Mouse (Mus musculus) testis, adult 2 months (tissue): ENCODE data around the gene Rps27rt. TPM values are rescaled to one million over a fixed set of nuclear protein-coding genes. Genes with fewer than 3 reads are reported as not detected.
"Not testable (repeated sequence)": the region's sequence is repeated elsewhere in the genome, so short reads cannot be mapped to it uniquely, and the experiment has no call there.

Source experiments
- H3K27ac ChIP-seq: fragments of 200-500 bp; 2 replicates; pipeline ENCODE4 v1.5.1; 2012; ENCODE audit warnings: low read depth, low read length; ENCODE audit not compliant: control insufficient read depth, insufficient read depth
- H3K27me3 ChIP-seq: fragments of 200-500 bp; 2 replicates; pipeline ENCODE4 v1.6.1; 2012; ENCODE audit warnings: mild to moderate bottlenecking, low read length, moderate library complexity; ENCODE audit not compliant: control insufficient read depth, insufficient read depth
- H3K36me3 ChIP-seq: fragments of 200-500 bp; 2 replicates; pipeline ENCODE4 v1.6.1; 2012; ENCODE audit warnings: mild to moderate bottlenecking, low read length; ENCODE audit not compliant: control insufficient read depth, insufficient read depth
- H3K4me1 ChIP-seq: fragments of 200-500 bp; 2 replicates; pipeline ENCODE4 v1.6.1; 2012; ENCODE audit warnings: low read length; ENCODE audit not compliant: control insufficient read depth, insufficient read depth
- H3K4me3 ChIP-seq: fragments of 200-500 bp; 2 replicates; pipeline ENCODE4 v1.5.1; 2012; ENCODE audit warnings: low read depth, mild to moderate bottlenecking, low read length, moderate library complexity, mixed read lengths; ENCODE audit not compliant: control insufficient read depth
- CTCF ChIP-seq: fragments of 200-500 bp; IDR thresholded peaks from 2 replicates; pipeline ENCODE4 v1.5.1; 2012; ENCODE audit warnings: low read depth, mild to moderate bottlenecking, inconsistent platforms, low read length, moderate library complexity; ENCODE audit not compliant: control insufficient read depth, insufficient read depth, insufficient replicate concordance
- POLR2A ChIP-seq: fragments of 200-500 bp; IDR thresholded peaks from 2 replicates; pipeline ENCODE4 v1.6.1; 2012; ENCODE audit warnings: low read depth, mild to moderate bottlenecking, inconsistent platforms, low read length, moderate library complexity; ENCODE audit not compliant: control insufficient read depth
- polyA plus RNA-seq: library from polyadenylated mRNA; depleted of rRNA; stranded (reverse); fragments of >200 nt; gene quantifications from 2 replicates; pipeline ENCODE4 v1.2.3, GENCODE M21; 2012

Gene Rps27rt
- polyA plus RNA-seq, 1 experiment = 25.9 TPM

DNA sequence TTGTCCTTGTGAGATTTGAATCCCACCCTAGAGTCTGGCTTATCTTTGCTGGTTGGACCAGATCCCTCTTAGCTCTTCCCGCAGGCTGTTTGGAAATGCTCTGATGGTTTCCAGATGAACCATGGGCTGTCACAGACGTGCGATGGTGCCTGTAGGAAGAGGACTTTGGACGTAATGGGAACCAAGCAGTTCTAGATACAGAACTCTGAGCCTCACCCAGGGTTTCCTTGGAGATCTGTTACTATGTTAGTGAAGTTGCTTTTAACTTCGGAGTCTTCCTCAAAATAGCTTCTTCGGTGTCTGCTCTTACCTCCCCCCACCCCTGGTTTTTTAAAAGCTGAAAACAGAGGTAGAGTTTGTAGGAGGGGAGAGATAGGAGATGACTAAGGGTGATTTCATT is 2.6 kb downstream of the Rps27rt start:
- no peak overlapping the region for H3K27ac ChIP-seq
- no peaks in the 10 kb centered on the region for H3K36me3 ChIP-seq
- TF ChIP-seq CTCF = no peak
- peaks cover 12% of the 10 kb centered on the region for H3K4me1 ChIP-seq
- no peaks in the 10 kb centered on the region for H3K27me3 ChIP-seq
- no peak overlapping the region for H3K4me3 ChIP-seq

GRCm38 (mm10) chr9:114978281-114979111 is 4.0 kb downstream of the Rps27rt start, which contains the start of gene Osbpl10:
Gene Osbpl10 (plus strand): TSS chr9:114978569.
- H3K27ac ChIP-seq = no peak within 1 kb of the TSS
- TF ChIP-seq CTCF (no peak), POLR2A (no peak)

GRCm38 (mm10) chr9:114977461-114978280 is 4.9 kb downstream of the Rps27rt start:
- TF ChIP-seq CTCF (no peak), POLR2A (no peak)
- Histone ChIP-seq H3K4me3 (peak overlapping the region; percentile 76), H3K4me1 (peaks cover 12% of the 10 kb centered on the region), H3K27me3 (no peaks in the 10 kb centered on the region), H3K36me3 (no peaks in the 10 kb centered on the region), H3K27ac (no peak overlapping the region)

More at GRCm38 (mm10) chr9:114978281-114979111, 4.0 kb downstream of the Rps27rt start, which contains the start of gene Osbpl10:
- Histone ChIP-seq H3K4me1 (peaks cover 12% of the 10 kb centered on the region), H3K27me3 (no peaks in the 10 kb centered on the region), H3K4me3 (peak within 1 kb of the TSS; percentile 76), H3K36me3 (no peaks in the 10 kb centered on the region)

- not testable (repeated sequence) for H3K4me3 ChIP-seq, H3K36me3 ChIP-seq, H3K27me3 ChIP-seq, H3K4me1 ChIP-seq, H3K27ac ChIP-seq
Observed at GRCm38 (mm10) chr9:114966286-114966685, 16.3 kb downstream of the Rps27rt start.

DNA sequence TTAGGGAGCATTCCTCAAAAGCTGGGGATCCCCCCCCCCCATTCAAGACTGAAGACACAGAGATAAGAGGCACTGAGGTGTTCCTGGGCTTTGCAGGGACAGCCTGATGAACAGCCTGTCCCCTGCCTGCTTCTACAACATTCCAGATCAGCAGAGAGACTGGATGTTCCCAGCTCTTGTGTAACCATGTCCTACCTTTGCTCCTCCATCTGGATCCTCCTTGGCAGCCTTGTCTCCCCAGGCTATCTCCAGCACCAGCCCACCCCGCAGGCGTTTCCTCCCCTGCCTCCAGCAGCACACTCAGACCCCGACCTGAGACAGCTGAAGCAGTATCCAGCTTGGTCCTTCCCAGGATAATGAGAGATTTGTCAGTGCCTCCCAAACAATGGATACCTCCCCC is 18.4 kb downstream of the Rps27rt start:
- Histone ChIP-seq H3K36me3 (no peaks in the 10 kb centered on the region), H3K27ac (no peak overlapping the region), H3K4me1 (no peaks in the 10 kb centered on the region; the same call in 1 of the 2 replicates), H3K27me3 (no peaks in the 10 kb centered on the region), H3K4me3 (no peak overlapping the region)
- TF ChIP-seq POLR2A (no peak), CTCF (no peak)

DNA sequence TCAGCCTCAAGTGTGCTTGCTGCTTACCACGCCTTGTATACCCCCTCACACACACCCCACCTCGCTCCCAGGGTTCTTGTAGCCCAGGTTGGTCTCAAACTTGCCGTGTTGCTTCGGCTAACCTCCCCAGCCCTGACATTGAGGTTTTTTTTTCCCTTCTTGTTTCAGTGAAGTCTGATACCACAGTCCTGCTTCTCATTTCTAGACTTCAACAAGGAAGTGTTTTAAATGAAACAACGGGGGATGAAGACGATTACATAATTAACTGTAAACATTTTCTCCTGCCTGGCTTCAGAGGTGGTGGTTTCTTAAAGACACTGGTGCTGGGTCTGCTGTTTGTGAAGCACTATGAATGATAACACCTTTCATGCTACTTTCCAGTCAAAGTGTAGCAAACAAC is 21.7 kb downstream of the Rps27rt start:
- H3K4me3 ChIP-seq = no peak overlapping the region
- H3K4me1 ChIP-seq = no peaks in the 10 kb centered on the region; the same call in 1 of the 2 replicates
- no peaks in the 10 kb centered on the region for H3K27me3 ChIP-seq
- H3K27ac ChIP-seq = no peak overlapping the region
- H3K36me3 ChIP-seq = no peaks in the 10 kb centered on the region
- TF ChIP-seq CTCF = no peak
- TF ChIP-seq POLR2A = no peak

- Histone ChIP-seq H3K27me3 (no peaks in the 10 kb centered on the region), H3K36me3 (no peaks in the 10 kb centered on the region), H3K27ac (no peak overlapping the region), H3K4me3 (no peak overlapping the region), H3K4me1 (no peaks in the 10 kb centered on the region; the same call in 1 of the 2 replicates)
- TF ChIP-seq CTCF (no peak), POLR2A (no peak)
Observed at GRCm38 (mm10) chr9:114960043-114960789, 22.3 kb downstream of the Rps27rt start.
